Mouse (Mus musculus) C2C12 (cell line): Measurements from ENCODE around the gene Tex36. TPM values are rescaled to one million over a fixed set of nuclear protein-coding genes. Genes with fewer than 3 reads are reported as not detected.

ENCODE experiments used
- H3K27me3 ChIP-seq: one replicate; pipeline ENCODE4 v1.6.1; 2011; ENCODE audit not compliant: control insufficient read depth, insufficient read depth, insufficient read length
- H3K36me3 ChIP-seq: one replicate; pipeline ENCODE4 v1.6.1; 2011; ENCODE audit not compliant: control insufficient read depth, insufficient read depth
- H3K4me3 ChIP-seq: one replicate; pipeline ENCODE4 v1.5.1; 2011; ENCODE audit warnings: mild to moderate bottlenecking, control low read depth; ENCODE audit not compliant: poor library complexity, insufficient read depth, severe bottlenecking
- H3K79me2 ChIP-seq: one replicate; pipeline ENCODE4 v1.6.1; 2011; ENCODE audit not compliant: control insufficient read depth, insufficient read depth
- H3K79me3 ChIP-seq: one replicate; pipeline ENCODE4 v1.6.1; 2011; ENCODE audit warnings: low read depth, control low read depth
- H3ac ChIP-seq: one replicate; pipeline ENCODE3; 2011; ENCODE audit warnings: low read depth; ENCODE audit not compliant: control insufficient read depth, insufficient read length
- CEBPB ChIP-seq: IDR thresholded peaks from one replicate; pipeline ENCODE4 v1.6.1; 2011; ENCODE audit warnings: low read depth, mild to moderate bottlenecking, control low read depth, moderate library complexity
- CTCF ChIP-seq: IDR thresholded peaks from one replicate; pipeline ENCODE4 v1.5.1; 2011; ENCODE audit not compliant: control insufficient read depth, insufficient read depth, insufficient read length
- FOSL1 ChIP-seq: IDR thresholded peaks from one replicate; pipeline ENCODE4 v1.8.0; 2011; ENCODE audit warnings: mild to moderate bottlenecking, low read length; ENCODE audit not compliant: poor library complexity, insufficient read depth, severe bottlenecking
- MAX ChIP-seq: IDR thresholded peaks from one replicate; pipeline ENCODE4 v1.6.1; 2011; ENCODE audit warnings: mild to moderate bottlenecking, control low read depth
- MYOD1 ChIP-seq: IDR thresholded peaks from one replicate; pipeline ENCODE4 v1.6.1; 2011; ENCODE audit warnings: low read depth; ENCODE audit not compliant: control insufficient read depth, insufficient read length
- MYOG ChIP-seq: IDR thresholded peaks from one replicate; pipeline ENCODE4 v1.6.1; 2011; ENCODE audit not compliant: control insufficient read depth, insufficient read length; ENCODE audit errors: extremely low read depth
- USF1 ChIP-seq: IDR thresholded peaks from one replicate; pipeline ENCODE4 v1.6.1; 2011; ENCODE audit warnings: low read depth, mild to moderate bottlenecking, control low read depth, moderate library complexity
- polyA plus RNA-seq: library from polyadenylated mRNA; unstranded; fragments of >200 nt; fragmentation: generic; extraction: Trizol; gene quantifications from one replicate; pipeline ENCODE4 v1.2.1, GENCODE M21; 2012; ENCODE audit warnings: missing spikeins

Gene Tex36
- polyA plus RNA-seq, 1 experiment = not detected

- Histone ChIP-seq H3K4me3 (no peak overlapping the region), H3K79me2 (no peaks in the 10 kb centered on the region), H3K27me3 (peaks cover 17% of the 10 kb centered on the region), H3K36me3 (no peaks in the 10 kb centered on the region), H3K79me3 (no peaks in the 10 kb centered on the region), H3ac (no peak overlapping the region)
- TF ChIP-seq MAX = peak; percentile 48
- TF ChIP-seq MYOG = no peak
- TF ChIP-seq MYOD1 = no peak
These were observed 22.3 kb downstream of the Tex36 start for GRCm38 (mm10) chr7:133579491-133580295.

- no peak for TF ChIP-seq CTCF
- no peak for TF ChIP-seq CEBPB
- TF ChIP-seq FOSL1 = no peak
- no peak for TF ChIP-seq USF1
- TF ChIP-seq MYOG = no peak
- no peak for TF ChIP-seq MAX
- TF ChIP-seq MYOD1 = no peak
- Histone ChIP-seq H3ac (no peak overlapping the region), H3K79me3 (no peaks in the 10 kb centered on the region), H3K79me2 (no peaks in the 10 kb centered on the region), H3K4me3 (no peak overlapping the region), H3K27me3 (peaks cover 13% of the 10 kb centered on the region), H3K36me3 (no peaks in the 10 kb centered on the region)
These were observed 25.1 kb downstream of the Tex36 start for GRCm38 (mm10) chr7:133576825-133577224.

GRCm38 (mm10) chr7:133576281-133576680 is 25.7 kb downstream of the Tex36 start:
- no peak for TF ChIP-seq USF1
- no peak for TF ChIP-seq FOSL1
- no peak for TF ChIP-seq CEBPB
- TF ChIP-seq MAX = no peak
- TF ChIP-seq MYOG = no peak
- no peak for TF ChIP-seq MYOD1
- no peak for TF ChIP-seq CTCF
- Histone ChIP-seq H3K27me3 (peaks cover 13% of the 10 kb centered on the region), H3K79me3 (no peaks in the 10 kb centered on the region), H3ac (no peak overlapping the region), H3K79me2 (no peaks in the 10 kb centered on the region), H3K36me3 (no peaks in the 10 kb centered on the region), H3K4me3 (no peak overlapping the region)

- H3K36me3 ChIP-seq = no peaks in the 10 kb centered on the region
- TF ChIP-seq CEBPB (no peak), MAX (no peak), USF1 (no peak), MYOG (no peak), CTCF (no peak), FOSL1 (no peak), MYOD1 (no peak)
- H3ac ChIP-seq = no peak overlapping the region
These were observed 30.0 kb downstream of the Tex36 start for GRCm38 (mm10) chr7:133571927-133572326.

GRCm38 (mm10) chr7:133569194-133569880 is 32.6 kb downstream of the Tex36 start:
- Histone ChIP-seq H3ac (no peak overlapping the region), H3K27me3 (peaks cover 13% of the 10 kb centered on the region), H3K36me3 (no peaks in the 10 kb centered on the region), H3K79me3 (no peaks in the 10 kb centered on the region), H3K79me2 (no peaks in the 10 kb centered on the region), H3K4me3 (no peak overlapping the region)
- no peak for TF ChIP-seq MYOD1
- TF ChIP-seq FOSL1 = no peak
- no peak for TF ChIP-seq USF1
- TF ChIP-seq MAX = no peak
- TF ChIP-seq MYOG = no peak
- no peak for TF ChIP-seq CEBPB
- TF ChIP-seq CTCF = no peak

More at GRCm38 (mm10) chr7:133571927-133572326, 30.0 kb downstream of the Tex36 start:
- Histone ChIP-seq H3K79me2 (no peaks in the 10 kb centered on the region), H3K79me3 (no peaks in the 10 kb centered on the region), H3K27me3 (peaks cover 17% of the 10 kb centered on the region), H3K4me3 (no peak overlapping the region)

GRCm38 (mm10) chr7:133564600-133564999 is 37.4 kb downstream of the Tex36 start:
- TF ChIP-seq MYOG = no peak
- TF ChIP-seq MAX = no peak
- TF ChIP-seq MYOD1 = no peak
- TF ChIP-seq CTCF = no peak
- TF ChIP-seq FOSL1 = no peak
- peaks cover 7% of the 10 kb centered on the region for H3K27me3 ChIP-seq
- no peak overlapping the region for H3K4me3 ChIP-seq
- no peaks in the 10 kb centered on the region for H3K36me3 ChIP-seq
- no peak overlapping the region for H3ac ChIP-seq
- H3K79me3 ChIP-seq = no peaks in the 10 kb centered on the region
- H3K79me2 ChIP-seq = no peaks in the 10 kb centered on the region
